Mouse (Mus musculus): ENCODE results near the gene Ltbp1.

GRCm38 (mm10) chr17:75097367-75097766 lies 92.0 kb downstream of the Ltbp1 start:
- no peak for TF ChIP-seq CTCF (IDR thresholded peaks at IDR 0.05; ENCODE audit: control insufficient read depth, insufficient read depth, low read length)
- TF ChIP-seq POLR2A (IDR thresholded peaks at IDR 0.05; ENCODE audit: borderline replicate concordance, control insufficient read depth, low read depth, low read length): no peak
